Mouse (Mus musculus) embryonic fibroblast, embryonic 13.5 days (primary cell): Measurements from ENCODE around the gene Dst. TPM values are rescaled to one million over a fixed set of nuclear protein-coding genes. Genes with fewer than 3 reads are reported as not detected.

Experiments
- H3K27ac ChIP-seq: 2 replicates; pipeline ENCODE4 v1.5.1; 2012; ENCODE audit warnings: low read length, control low read depth, inconsistent platforms; ENCODE audit not compliant: insufficient read depth
- H3K4me1 ChIP-seq: 2 replicates; pipeline ENCODE4 v1.6.1; 2011; ENCODE audit warnings: low read length; ENCODE audit not compliant: control insufficient read depth, insufficient read depth
- H3K4me3 ChIP-seq: 2 replicates; pipeline ENCODE4 v1.5.1; 2011; ENCODE audit warnings: mild to moderate bottlenecking, control low read depth, low read length; ENCODE audit not compliant: insufficient read depth
- CTCF ChIP-seq: IDR thresholded peaks from 2 replicates; pipeline ENCODE4 v1.5.1; 2011; ENCODE audit warnings: mild to moderate bottlenecking, control low read depth, low read length, moderate library complexity, borderline replicate concordance; ENCODE audit not compliant: insufficient read depth
- POLR2A ChIP-seq: IDR thresholded peaks from 2 replicates; pipeline ENCODE4 v1.6.1; 2011; ENCODE audit warnings: low read depth, mild to moderate bottlenecking, control low read depth, low read length, moderate library complexity
- polyA plus RNA-seq: library from polyadenylated mRNA; stranded (reverse); fragments of >200 nt; gene quantifications from 2 replicates; pipeline ENCODE4 v1.2.4, GENCODE M21; 2011; ENCODE audit warnings: low read depth; ENCODE audit not compliant: missing spikeins, insufficient read length

Dst gene
- polyA plus RNA-seq, 1 experiment, result 101 TPM

GRCm38 (mm10) chr1:34284979-34285378 lies 377.0 kb downstream of the Dst start:
- Histone ChIP-seq H3K4me3 (no peak overlapping the region), H3K27ac (no peak overlapping the region), H3K4me1 (no peaks in the 10 kb centered on the region)
- TF ChIP-seq POLR2A, result no peak
- TF ChIP-seq CTCF, result no peak

GRCm38 (mm10) chr1:34287731-34288130 lies 379.7 kb downstream of the Dst start:
- TF ChIP-seq POLR2A (no peak), CTCF (no peak)
- H3K27ac ChIP-seq, result no peak overlapping the region
- no peaks in the 10 kb centered on the region for H3K4me1 ChIP-seq

DNA sequence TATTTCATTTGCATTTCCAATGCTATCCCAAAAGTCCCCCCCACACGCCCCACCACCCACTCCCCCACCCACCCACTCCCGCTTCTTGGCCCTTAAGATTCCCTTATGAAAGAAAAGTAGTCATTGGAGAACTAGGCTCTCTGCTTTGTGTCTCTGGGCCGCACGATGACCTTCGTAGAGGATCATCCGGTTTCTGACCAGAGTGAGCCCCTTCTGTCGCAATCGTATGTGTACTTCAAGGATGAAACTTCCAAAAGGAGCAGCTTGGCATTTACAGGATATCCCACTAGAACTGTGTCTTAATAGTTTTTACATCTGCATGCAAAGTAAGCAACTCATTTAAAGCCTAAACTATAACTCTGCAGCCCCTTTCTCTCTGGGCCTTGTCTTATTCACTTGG lies 380.2 kb downstream of the Dst start:
- Histone ChIP-seq H3K4me3 (no peak overlapping the region), H3K27ac (no peak overlapping the region), H3K4me1 (no peaks in the 10 kb centered on the region)
- TF ChIP-seq POLR2A (no peak), CTCF (no peak)

More at GRCm38 (mm10) chr1:34287731-34288130, 379.7 kb downstream of the Dst start:
- H3K4me3 ChIP-seq, result no peak overlapping the region

GRCm38 (mm10) chr1:34288721-34289471 lies 380.9 kb downstream of the Dst start:
- no peak overlapping the region for H3K27ac ChIP-seq
- H3K4me1 ChIP-seq, result no peaks in the 10 kb centered on the region
- no peak overlapping the region for H3K4me3 ChIP-seq
- no peak for TF ChIP-seq CTCF
- TF ChIP-seq POLR2A, result no peak

GRCm38 (mm10) chr1:34289472-34289748 lies 381.4 kb downstream of the Dst start:
- no peak overlapping the region for H3K27ac ChIP-seq
- TF ChIP-seq CTCF, result no peak
- TF ChIP-seq POLR2A, result no peak
- H3K4me1 ChIP-seq, result no peaks in the 10 kb centered on the region
- H3K4me3 ChIP-seq, result no peak overlapping the region

- Histone ChIP-seq H3K4me1 (no peaks in the 10 kb centered on the region), H3K27ac (no peak overlapping the region), H3K4me3 (no peak overlapping the region)
- TF ChIP-seq POLR2A, result no peak
Observed at GRCm38 (mm10) chr1:34290321-34290720, 382.3 kb downstream of the Dst start.

GRCm38 (mm10) chr1:34293198-34293597 lies 385.2 kb downstream of the Dst start:
- no peak overlapping the region for H3K4me3 ChIP-seq
- H3K4me1 ChIP-seq, result no peaks in the 10 kb centered on the region
- TF ChIP-seq CTCF (no peak), POLR2A (no peak)
- H3K27ac ChIP-seq, result no peak overlapping the region

GRCm38 (mm10) chr1:34297636-34298035 lies 389.6 kb downstream of the Dst start:
- H3K27ac ChIP-seq, result no peak overlapping the region
- H3K4me3 ChIP-seq, result no peak overlapping the region
- no peaks in the 10 kb centered on the region for H3K4me1 ChIP-seq
- TF ChIP-seq CTCF, result no peak
- TF ChIP-seq POLR2A, result no peak

DNA sequence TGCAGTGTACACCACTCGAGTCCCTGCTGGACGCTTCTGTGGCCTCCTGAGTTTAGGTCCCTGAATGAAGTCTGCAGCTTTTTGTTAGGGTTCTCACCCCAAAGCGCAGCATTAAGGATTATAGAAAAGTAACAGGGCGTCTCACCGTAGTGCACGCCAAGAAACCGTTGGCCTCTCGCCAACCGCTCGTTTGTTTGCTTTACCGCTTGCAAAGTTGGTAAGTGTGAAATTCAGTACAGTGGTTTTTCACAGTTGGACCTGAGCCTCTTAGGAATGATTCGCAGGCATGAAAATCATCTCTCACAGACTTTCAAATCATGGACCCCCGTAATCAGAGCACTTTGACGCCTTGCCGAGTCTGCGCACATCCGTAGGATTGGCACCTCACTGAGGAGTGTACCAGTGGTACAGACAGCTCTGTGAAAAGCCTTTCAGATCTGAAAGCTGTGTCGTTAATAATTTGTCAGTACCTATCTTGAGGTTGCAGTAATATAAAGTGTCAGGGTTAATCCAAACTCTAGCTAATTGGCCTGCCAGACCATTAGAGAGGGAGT lies 390.7 kb downstream of the Dst start:
- Histone ChIP-seq H3K27ac (no peak overlapping the region), H3K4me3 (no peak overlapping the region), H3K4me1 (no peaks in the 10 kb centered on the region)
- TF ChIP-seq POLR2A, result no peak
- no peak for TF ChIP-seq CTCF

GRCm38 (mm10) chr1:34299507-34299906 lies 391.5 kb downstream of the Dst start:
- Histone ChIP-seq H3K27ac (no peak overlapping the region), H3K4me1 (no peaks in the 10 kb centered on the region), H3K4me3 (no peak overlapping the region)
- TF ChIP-seq CTCF, result no peak
- TF ChIP-seq POLR2A, result no peak
